Mouse (Mus musculus) cerebellum, adult 11 months (tissue): ENCODE results near the gene Ptgr1.
A peak's percentile ranks its signal among the peaks of the same experiment; 100 is the strongest.

Source experiments
- DNase-seq: peaks from one replicate; pipeline ENCODE4 v3.0.0; 2022

Gene Ptgr1

GRCm38 (mm10) chr4:58990609-58991434, 3.9 kb upstream of the Ptgr1 start:
- no peak for DNase-seq

GRCm38 (mm10) chr4:58989303-58989898, 2.5 kb upstream of the Ptgr1 start:
- no peak for DNase-seq

- peak; percentile 51 for DNase-seq
Measured at GRCm38 (mm10) chr4:58985157-58985648, 1.7 kb downstream of the Ptgr1 start.

- no peak for DNase-seq
Measured at GRCm38 (mm10) chr4:58982806-58983205, 4.1 kb downstream of the Ptgr1 start.

GRCm38 (mm10) chr4:58981421-58981820, 5.5 kb downstream of the Ptgr1 start:
- DNase-seq: no peak

- no peak for DNase-seq
Measured at GRCm38 (mm10) chr4:58975711-58976110, 11.2 kb downstream of the Ptgr1 start.

GRCm38 (mm10) chr4:58970678-58971077, 16.2 kb downstream of the Ptgr1 start:
- DNase-seq: no peak

- no peak for DNase-seq
Measured at GRCm38 (mm10) chr4:58965136-58965535, 21.8 kb downstream of the Ptgr1 start.

GRCm38 (mm10) chr4:58963271-58963670, 23.6 kb downstream of the Ptgr1 start:
- no peak for DNase-seq

GRCm38 (mm10) chr4:58961719-58962118, 25.2 kb downstream of the Ptgr1 start:
- no peak for DNase-seq

GRCm38 (mm10) chr4:58952630-58953029, 34.3 kb downstream of the Ptgr1 start:
- no peak for DNase-seq

- no peak for DNase-seq
Measured at GRCm38 (mm10) chr4:58948391-58948790, 38.5 kb downstream of the Ptgr1 start.

- no peak for DNase-seq
Measured at GRCm38 (mm10) chr4:58944695-58945094, 42.2 kb downstream of the Ptgr1 start.

GRCm38 (mm10) chr4:58944206-58944553, 42.7 kb downstream of the Ptgr1 start:
- DNase-seq: no peak

GRCm38 (mm10) chr4:58943420-58944205, 43.3 kb downstream of the Ptgr1 start, which contains the start of gene Zkscan16:
TSS of gene Zkscan16 (plus strand) at chr4:58943628.
- DNase-seq: peak; percentile 86

- DNase-seq: no peak
Measured at GRCm38 (mm10) chr4:58942942-58943341, 44.0 kb downstream of the Ptgr1 start.

- no peak for DNase-seq
Measured at GRCm38 (mm10) chr4:58941638-58942037, 45.3 kb downstream of the Ptgr1 start.

- no peak for DNase-seq
Measured at GRCm38 (mm10) chr4:58935846-58936245, 51.1 kb downstream of the Ptgr1 start.

GRCm38 (mm10) chr4:58934746-58935476, 52.0 kb downstream of the Ptgr1 start:
- peak; percentile 49 for DNase-seq

- no peak for DNase-seq
Measured at GRCm38 (mm10) chr4:58934308-58934707, 52.6 kb downstream of the Ptgr1 start.

- DNase-seq: no peak
Measured at GRCm38 (mm10) chr4:58932541-58932940, 54.4 kb downstream of the Ptgr1 start.

- no peak for DNase-seq
Measured at GRCm38 (mm10) chr4:58927661-58928060, 59.3 kb downstream of the Ptgr1 start.

- no peak for DNase-seq
Measured at GRCm38 (mm10) chr4:58926120-58926519, 60.8 kb downstream of the Ptgr1 start.
